Mouse (Mus musculus): Measurements from ENCODE around the gene Notch4.
"Not testable (repeated sequence)": the region's sequence is repeated elsewhere in the genome, so short reads cannot be mapped to it uniquely, and the experiment has no call there.

Notch4 gene

DNA sequence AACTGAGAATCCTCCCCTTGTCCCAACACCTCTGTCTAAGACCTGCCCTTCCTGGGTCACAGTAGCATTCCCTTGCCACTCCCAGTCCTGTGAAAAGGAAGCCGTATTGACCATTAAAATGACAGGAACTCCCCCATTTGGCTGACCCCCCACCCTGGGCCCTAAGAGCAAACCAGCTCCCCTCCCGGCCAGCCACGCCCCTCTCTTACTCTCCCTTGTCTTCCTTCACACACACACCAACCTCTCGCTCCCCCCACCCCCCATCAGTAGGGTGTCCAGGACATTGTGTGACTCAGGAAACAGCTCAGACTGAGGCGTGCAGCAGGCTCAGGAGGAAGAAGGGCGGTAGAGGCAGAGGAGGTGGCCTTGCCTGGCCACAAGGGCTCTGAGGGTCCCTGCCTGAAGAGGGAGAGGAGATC, at the start of gene Notch4:
Gene Notch4 (plus strand): TSS at position 266 of the 419 bp plus-strand sequence.
- peak; percentile 26 for DNase-seq (ENCODE audit: low read depth, low spot score)

DNA sequence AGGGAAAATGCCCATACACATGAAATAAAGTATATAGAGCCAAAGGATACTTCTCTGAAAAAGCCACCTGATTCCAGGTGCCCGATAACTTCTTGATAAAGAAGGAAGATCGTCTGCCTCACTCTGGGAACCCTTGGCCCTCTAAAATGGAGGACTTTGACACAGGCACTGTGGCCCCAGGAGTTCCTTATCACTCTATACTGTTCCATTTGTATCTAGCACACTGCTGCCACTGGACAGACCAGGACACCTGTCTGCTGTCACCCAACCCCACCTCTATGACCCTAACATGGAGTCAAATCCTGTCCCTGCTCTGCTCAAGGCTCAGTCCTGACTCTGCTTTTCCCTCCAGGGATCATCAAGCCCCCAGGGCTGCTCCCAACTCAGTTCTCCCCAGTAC, 47.6 kb upstream of the Notch4 start:
- DNase-seq (ENCODE audit: low read depth, low spot score) = no peak

DNA sequence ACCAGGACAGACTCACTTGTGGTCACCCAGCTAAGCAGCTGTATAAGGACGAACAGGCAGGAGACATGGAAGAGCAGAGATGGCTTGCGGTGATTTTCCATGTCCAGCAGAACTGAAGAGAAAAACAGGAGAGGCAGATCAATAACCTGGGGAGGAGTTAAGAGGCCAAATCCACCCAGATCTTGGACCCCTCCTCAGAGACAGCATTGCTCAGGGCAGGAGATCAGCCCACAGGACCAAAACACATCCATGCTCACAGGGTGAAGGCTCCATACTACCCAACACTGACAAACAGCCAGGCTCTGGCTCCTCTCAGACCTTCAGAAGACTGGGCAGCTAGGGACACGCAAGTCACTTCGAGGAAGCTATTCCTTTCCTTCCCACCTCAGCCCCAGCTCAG, 46.8 kb upstream of the Notch4 start, which contains the start of gene Btnl6:
Gene Btnl6 (minus strand): TSS at position 101 of the 400 bp plus-strand sequence.
- no peak for DNase-seq (ENCODE audit: low read depth, low spot score)

DNA sequence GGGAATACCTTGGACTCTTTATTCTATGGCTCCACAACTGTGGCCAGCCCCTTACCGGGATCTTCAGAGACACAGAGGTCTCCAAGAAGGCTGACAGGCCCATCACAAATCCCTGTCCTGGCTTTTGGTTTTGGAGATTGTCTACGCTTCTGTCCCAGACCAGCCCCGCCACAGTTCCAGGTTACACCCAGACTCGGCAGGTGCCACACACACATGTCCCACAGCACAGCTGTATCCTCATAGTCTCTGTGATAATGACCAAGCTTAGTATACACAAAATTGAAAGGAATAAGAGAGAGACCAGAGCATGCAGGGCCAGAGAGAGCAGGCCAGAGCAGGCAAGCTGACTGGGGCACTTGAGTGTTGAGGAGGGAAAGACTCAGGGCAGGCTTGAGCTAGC, 46.3 kb upstream of the Notch4 start:
- no peak for DNase-seq (ENCODE audit: low read depth, low spot score)

DNA sequence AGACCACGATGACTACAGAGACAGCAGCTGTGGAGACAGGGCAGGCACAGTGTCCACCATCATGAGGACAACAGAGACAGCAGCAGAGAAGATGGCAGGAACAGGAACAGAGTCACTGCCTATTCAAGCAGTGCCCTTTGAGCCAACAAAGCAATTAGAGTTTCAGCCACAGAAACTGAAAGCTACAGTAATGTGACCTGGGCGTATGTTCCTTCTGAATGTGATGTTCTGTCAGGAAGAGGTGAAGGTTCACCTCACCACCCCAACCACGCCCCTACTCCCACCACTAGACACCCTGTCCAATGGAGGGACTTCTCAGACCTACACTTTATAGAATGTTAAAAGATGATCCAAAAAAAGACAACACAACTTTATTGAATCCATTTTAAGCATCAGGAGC, 45.5 kb upstream of the Notch4 start:
- DNase-seq (ENCODE audit: low read depth, low spot score) = not testable (repeated sequence)

DNA sequence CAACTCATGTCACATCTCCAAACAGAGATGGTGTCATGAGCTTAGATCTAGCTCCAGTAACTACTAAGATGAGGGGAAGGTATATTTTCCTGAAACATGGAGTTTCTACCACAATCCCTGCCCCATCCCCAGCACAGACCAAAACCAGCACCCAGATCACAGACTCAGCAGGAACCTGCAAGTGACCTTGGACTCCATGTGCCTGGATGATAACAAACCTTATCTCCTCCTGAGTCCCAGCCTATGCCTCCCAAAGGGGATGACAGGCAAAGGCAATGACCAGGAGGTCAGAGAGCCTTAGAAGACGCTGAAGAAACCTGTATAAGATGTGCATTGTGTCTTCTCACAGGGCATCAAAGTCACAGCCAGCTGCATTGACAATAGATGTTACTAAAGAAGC, 45.1 kb upstream of the Notch4 start:
- no peak for DNase-seq (ENCODE audit: low read depth, low spot score)

DNA sequence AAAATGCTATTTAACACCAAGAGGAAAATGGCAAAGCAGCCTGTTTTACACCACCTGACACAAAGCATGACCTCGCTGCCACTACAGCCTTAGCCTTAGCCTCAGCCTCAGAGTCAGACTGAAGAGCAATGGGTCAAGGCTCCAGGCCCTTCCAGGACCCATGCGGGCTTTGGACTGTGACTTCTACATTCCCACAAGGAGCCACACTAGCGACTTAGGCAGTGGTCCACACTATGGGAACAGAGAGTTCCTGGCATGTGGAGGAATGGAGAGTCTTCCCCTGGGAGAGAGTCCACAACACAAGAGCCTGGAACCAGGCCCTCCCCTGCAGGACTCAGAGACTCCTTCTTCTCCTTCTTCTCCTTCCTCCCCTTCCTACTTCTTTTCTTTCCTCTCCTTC, 31.4 kb upstream of the Notch4 start:
- DNase-seq (ENCODE audit: low read depth, low spot score) = no peak

DNA sequence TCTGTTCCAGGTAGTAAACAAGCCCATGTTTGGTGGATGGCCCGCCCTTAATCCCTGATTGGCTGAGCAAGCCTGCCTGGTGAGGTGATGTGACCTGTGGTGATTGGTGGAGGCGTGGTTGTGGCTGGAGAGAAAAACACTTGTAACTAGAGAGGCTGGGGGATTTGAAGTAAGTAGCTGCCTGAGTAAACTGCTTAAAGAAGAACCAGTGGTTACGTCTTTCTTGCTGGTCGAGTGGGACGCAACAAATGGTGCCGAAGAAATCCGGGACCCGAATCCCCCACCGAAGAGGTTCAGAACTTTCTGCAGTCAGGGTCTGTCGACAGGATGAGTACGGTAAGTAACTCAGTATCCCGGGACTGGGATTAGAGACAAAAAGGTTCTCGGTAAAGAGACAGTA, 20.5 kb upstream of the Notch4 start:
- not testable (repeated sequence) for DNase-seq (ENCODE audit: low read depth, low spot score)

DNA sequence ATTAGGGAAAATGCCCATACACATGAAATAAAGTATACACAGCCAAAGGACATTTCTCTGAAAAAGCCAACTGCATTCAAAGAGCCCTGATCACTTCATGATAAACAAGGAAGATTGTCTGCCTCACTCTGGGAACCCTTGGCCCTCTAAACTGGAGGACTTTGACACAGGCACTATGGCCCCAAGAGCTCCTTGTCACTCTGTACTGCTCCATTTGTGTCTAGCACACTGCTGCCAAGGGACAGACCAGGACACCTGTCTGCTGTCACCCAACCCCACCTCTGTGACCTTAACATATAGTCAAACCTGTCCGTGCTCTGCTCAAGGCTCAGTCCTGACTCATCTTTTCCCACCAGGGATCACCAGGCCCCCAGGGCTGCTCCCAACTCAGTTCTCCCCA, 17.3 kb upstream of the Notch4 start:
- no peak for DNase-seq (ENCODE audit: low read depth, low spot score)

DNA sequence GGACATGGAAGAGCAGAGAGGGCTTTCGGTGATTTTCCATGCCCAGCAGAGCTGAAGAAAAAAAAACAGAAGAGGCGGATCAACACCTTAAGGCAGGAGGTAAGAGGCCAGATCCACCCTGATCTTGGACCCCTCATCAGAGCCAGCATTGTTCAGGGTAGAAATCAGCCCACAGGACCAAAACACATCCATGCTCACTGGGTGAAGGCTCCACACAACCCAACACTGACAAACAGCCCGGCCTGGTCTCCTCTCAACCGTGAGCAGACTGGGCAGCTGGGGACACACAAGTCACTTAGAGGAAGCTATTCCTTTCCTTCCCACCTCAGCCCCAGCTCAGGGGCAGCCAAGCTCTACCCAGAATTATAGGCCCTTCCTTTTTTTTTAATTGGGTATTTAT, 16.5 kb upstream of the Notch4 start:
- DNase-seq (ENCODE audit: low read depth, low spot score) = no peak

DNA sequence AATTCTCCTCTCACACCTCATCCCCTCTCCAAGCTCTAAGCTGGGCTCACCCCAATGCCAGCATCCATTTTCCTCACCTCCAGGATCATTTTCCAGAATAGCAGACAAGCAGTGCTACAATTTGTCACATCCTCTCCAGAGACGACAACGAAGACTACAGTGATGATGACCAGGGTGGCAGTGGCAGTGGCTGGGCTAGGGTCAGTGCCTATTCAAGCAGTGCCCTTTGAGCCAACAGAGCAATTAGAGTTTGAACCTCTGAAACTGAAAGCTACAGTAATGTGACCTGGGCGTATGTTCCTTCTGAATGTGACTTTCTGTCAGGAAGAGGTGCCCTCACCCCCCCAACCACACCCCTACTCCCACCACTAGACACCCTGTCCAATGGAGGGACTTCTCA, 14.9 kb upstream of the Notch4 start:
- no peak for DNase-seq (ENCODE audit: low read depth, low spot score)

DNA sequence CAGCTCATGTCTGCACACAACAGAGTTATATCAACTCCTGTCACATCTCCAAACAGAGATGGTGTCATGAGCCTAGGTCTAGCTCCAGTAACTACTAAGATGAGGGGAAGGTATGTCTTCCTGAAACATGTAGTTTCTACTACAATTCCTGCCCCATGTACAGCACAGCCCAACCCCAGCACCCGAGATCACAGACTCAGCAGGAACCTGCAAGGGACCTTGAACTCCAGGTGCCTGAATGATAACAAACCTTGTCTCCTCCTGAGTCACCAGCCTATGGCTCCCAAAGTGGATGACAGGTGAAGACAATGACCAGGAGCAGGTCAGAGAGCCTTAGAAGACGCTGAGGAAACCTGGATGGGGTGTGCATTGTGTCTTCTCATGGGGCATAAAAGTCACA, 14.2 kb upstream of the Notch4 start:
- DNase-seq (ENCODE audit: low read depth, low spot score) = no peak

DNA sequence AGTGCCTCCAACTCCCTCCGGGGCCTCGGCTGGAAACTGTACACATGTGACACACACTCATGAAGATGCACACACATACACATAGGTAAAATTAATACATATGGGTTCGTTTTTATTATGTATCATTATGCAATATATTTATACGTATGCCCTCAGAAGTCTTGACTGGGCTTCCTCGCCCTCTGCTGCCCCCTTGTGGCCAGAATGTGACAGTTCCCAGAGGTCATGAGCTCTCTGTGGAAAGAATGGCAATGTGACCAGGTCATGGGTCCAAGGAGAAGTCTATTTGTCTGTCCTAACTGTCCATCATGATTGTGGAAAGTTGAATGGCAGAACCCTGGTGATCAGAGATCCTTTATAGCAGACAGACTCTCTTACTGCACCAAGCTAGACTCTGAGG, 8.6 kb upstream of the Notch4 start:
- peak; percentile 74 for DNase-seq (ENCODE audit: low read depth, low spot score)

DNA sequence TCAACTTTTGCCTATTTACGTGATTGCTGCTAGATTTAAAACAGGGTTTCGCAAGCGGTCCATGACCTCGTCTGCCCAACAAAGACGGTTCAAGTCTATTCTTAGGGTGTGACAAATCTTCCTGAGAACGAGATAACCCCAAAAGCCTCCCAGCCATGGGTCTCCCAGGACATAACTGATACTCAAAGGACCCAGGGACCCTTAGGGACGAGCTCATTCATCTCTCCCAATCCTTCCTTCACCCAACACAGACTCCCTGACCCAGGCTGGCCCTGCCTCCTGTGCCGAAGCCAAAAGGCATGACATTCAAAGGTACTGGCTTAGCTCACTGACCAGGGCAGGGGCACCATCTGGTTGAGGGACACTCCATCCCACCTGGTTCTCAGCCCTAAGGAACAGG, 7.7 kb upstream of the Notch4 start:
- DNase-seq (ENCODE audit: low read depth, low spot score) = no peak

DNA sequence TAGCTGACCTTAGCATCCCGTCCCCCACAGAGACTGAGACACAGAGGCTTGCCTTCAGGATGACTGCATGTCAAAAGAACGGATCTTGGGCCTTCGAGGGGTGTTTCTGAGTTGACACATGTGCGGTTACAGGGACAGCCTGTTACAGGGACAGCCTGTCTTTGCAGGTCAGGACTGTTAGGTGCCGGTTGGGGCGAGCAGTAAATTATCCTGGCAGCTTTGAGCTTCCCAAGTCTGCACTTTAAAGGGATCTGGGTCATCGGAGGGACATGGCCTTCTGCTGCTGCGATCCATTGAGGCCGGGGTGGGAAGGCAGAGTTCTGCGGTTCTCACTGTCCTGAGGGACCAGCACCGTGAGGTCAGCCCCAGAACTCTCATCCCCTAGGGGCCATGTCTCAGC, 6.7 kb upstream of the Notch4 start:
- no peak for DNase-seq (ENCODE audit: low read depth, low spot score)

DNA sequence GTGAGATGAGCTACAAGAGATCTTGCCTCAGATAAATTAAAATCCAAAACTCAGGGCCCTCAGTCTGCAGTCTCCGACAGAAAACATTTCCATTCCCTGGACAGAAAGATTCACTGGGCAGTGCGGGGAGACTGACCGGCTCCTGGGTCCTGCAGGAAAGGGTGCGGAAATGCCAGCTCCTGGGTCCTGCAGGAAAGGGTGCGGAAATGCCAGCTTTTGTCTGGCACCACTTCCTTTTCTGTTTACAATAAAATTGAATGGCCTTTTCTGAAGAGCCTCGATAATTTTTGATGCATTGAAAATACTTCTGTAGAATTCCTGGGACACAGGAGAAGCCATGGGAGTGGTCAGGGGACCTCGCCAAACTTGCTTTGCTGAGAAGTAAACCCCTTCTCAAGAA, 5.0 kb upstream of the Notch4 start:
- no peak for DNase-seq (ENCODE audit: low read depth, low spot score)

DNA sequence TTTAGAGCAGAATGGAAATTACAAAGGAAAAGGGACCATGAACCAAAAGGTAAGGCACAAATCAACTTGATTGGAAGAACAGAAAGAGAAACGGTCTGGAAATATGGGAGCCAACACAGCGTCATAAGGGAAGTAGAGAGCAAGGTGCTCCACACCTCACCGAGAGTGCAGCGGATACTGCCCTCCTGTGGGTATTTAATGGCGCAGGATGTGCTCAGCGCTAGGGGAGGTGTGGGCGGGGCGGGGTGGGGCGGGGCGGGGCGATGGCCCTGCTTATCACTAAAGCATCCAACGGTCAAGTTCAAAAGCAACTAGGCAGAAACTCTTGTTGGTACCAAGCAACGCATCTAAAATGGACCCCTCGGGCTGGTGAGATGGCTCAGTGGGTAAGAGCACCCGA, 4.2 kb upstream of the Notch4 start:
- no peak for DNase-seq (ENCODE audit: low read depth, low spot score)

DNA sequence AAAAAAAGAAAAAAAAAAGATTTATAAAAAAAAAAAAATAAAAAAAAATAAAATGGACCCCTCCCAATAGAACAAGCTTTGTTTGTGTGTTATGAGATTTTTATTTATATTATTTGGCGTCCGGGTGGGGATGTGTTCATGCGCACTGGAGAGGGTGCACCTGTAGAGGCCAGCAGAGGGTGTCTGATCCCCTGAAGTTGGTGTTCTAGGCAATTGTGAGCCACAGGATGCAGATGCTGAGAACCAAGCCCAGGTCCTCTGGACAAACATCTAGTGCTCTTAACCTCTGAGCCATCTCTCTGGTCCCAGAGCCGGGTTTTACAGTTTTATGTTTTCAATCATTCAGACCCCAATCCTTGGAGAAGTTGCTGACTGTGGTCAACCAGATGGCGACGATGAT, 3.6 kb upstream of the Notch4 start:
- DNase-seq (ENCODE audit: low read depth, low spot score) = no peak

DNA sequence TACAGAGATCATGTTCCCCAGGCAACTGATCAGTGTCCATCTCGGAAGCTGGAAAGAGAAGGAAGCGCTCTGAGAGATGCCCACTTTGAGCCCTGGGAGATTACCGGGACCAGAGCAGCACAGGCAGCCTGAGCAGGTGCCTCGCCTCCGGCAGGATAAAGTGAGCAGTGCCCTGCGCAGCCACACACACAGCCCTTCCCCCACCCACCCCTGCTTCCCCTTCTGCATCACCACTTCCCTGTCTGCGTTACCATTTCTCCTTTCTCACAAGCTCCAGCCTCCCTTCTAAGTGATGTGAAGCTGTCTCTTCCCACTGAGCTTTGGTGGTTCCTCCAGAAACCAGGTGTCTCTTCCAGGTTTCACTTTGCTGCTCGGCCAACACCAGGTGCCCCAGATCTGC, 2.9 kb upstream of the Notch4 start:
- DNase-seq (ENCODE audit: low read depth, low spot score) = no peak

DNA sequence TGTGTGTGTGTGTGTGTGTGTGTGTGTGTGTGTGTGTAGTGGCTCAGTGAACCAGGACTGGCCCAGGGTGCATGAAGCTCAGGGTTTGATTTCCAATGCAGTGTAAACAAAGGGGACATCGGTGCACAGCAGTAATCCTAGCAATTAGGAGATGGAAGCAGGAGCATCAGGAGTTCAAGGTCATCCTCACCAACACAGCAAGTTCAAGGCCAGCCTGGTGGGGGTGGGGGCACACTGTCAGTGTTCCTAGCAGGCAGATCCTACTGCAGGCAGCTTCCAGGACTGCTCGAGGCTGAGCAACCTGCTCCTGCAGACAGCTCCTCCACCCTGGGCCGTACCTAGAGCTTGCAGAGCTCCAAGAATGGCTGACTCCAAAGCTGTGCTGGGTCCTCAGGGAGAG, 1.5 kb upstream of the Notch4 start:
- DNase-seq (ENCODE audit: low read depth, low spot score) = no peak

DNA sequence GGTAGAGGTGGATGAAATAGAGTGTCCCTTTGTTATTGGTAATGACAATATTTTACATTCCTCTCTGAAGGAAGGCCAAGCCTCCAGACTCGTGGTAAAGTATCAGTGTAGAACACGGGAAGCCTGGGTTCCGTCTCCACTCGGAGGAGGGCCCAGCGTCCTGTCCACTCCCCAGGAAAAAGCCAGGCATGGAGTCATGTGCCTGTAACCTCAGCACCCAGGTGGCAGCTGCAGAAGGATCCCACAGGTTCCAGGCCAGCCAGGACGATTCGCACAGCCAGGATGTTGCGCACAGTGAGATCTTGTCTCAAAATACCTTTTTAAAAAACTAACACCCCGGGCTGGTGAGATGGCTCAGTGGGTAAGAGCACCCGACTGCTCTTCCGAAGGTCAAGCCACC, 714 bp upstream of the Notch4 start:
- no peak for DNase-seq (ENCODE audit: low read depth, low spot score)

DNA sequence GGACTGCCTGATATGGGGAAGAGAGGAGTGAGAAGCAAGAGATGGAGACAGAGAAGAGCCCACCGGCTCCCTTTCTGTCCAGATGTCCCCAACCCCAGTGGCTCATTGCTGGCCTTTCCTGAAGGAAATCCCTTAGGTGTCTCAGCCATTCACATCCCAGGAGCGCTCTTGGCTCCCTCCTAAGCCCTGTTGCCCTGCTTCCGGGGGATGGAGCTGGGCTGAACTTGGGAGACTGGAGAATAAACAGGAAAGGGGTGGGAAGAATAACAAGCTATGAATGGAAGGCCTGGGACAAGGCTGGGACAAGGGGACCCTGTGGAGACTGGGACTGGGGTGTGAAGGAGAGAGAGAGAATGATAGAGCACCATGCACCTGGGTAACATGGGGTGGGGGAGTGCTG, 728 bp downstream of the Notch4 start:
- no peak for DNase-seq (ENCODE audit: low read depth, low spot score)

DNA sequence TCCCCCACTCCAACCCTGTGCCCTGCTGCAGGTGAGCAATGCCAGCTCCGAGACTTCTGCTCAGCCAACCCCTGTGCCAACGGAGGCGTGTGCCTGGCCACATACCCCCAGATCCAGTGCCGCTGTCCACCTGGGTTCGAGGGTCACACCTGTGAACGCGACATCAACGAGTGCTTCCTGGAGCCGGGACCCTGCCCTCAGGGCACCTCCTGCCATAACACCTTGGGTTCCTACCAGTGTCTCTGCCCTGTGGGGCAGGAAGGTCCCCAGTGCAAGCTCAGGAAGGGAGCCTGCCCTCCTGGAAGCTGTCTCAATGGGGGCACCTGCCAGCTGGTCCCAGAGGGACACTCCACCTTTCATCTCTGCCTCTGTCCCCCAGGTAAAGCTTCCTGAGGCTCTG, 3.2 kb downstream of the Notch4 start:
- no peak for DNase-seq (ENCODE audit: low read depth, low spot score)

DNA sequence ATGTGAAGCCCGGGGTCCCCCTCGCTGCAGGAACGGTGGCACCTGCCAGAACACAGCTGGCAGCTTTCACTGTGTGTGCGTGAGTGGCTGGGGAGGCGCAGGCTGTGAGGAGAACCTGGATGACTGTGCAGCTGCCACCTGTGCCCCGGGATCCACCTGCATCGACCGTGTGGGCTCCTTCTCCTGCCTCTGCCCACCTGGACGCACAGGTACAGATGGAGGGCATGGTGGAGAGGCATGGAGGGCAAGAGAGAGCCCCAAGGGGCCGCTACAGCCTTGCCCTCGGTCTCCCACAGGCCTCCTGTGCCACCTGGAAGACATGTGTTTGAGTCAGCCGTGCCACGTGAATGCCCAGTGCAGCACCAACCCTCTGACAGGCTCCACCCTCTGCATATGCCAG, 4.4 kb downstream of the Notch4 start:
- DNase-seq (ENCODE audit: low read depth, low spot score) = no peak

DNA sequence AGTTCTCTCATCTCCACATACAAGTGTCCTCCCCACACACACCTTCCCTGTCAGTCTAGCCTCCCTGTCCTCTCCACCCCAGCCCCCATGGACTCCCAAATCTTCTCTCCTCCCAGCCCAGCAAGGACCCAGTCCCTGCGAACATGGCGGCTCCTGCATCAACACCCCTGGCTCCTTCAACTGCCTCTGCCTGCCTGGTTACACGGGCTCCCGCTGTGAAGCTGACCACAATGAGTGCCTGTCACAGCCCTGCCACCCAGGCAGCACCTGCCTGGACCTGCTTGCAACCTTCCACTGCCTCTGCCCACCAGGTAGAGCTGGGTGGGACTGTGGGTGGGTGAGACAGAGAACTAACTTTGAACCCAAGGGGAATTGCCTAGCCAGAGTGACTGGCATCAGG, 5.9 kb downstream of the Notch4 start:
- no peak for DNase-seq (ENCODE audit: low read depth, low spot score)
